Mouse (Mus musculus): ENCODE measurements around the gene Cpne5. TPM values are rescaled to one million over a fixed set of nuclear protein-coding genes. Genes with fewer than 3 reads are reported as not detected.

The Cpne5 gene
- polyA plus RNA-seq, 1 experiment from 2014 or later = 38.1 TPM

DNA sequence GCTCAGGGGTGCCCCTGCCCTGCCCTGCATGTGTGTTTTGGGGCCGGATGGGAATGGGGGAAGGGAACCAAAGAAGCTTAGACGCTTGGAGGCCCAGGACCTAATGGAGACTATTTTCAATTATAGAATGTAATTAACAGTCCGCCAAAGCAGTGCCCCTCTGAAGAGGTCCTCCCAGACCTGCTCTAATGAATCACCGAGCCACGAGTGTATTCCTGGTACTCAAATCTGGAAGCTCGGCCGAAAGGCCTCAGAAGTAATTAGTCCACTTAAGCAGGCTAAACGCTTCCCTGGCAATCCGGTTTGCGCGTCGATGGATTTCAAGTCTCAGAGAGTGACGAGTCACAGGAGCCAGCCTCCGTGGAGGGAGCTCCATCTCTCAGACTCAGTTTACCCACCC lies 17.3 kb downstream of the Cpne5 start:
- ATAC-seq (ENCODE audit: low FRiP score) = no peak
- Histone ChIP-seq H3K9me3 (ENCODE audit: control insufficient read depth, low read length) (no peaks in the 10 kb centered on the region), H3K4me3 (replicated peaks; ENCODE audit: low read length) (no peak overlapping the region), H3K27me3 (ENCODE audit: control insufficient read depth, insufficient read depth, low read length) (no peaks in the 10 kb centered on the region), H3K4me2 (replicated peaks) (no peak overlapping the region), H3K9ac (no peak overlapping the region), H3K4me1 (replicated peaks; ENCODE audit: control insufficient read depth, insufficient read depth, low read length) (peaks cover 5% of the 10 kb centered on the region; the same call in 1 of the 2 replicates), H3K36me3 (replicated peaks; ENCODE audit: control insufficient read depth, insufficient read depth) (no peaks in the 10 kb centered on the region), H3K27ac (no peak overlapping the region; the same call in 1 of the 2 replicates)
- no peak for DNase-seq (ENCODE audit: low spot score)
- WGBS = 56% methylated on average over 14 of the region's 14 CpGs

DNA sequence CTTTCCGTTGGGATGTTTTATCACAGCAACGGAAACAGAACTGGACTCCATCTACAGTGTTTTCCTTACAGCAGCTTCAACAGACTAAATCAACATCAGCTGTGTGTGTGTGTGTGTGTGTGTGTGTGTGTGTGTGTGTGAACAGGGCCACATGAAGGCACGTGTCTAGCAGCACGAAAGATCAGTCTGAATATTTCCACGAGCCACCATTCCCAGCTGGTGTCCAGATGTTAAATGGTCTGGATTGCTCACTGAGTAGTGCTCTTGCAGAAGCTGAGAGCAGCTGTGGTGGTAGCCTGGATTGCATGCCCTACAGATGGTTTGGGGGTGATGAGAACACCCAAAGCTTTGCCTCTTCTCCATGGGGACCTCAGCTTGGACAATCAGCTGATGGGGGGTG lies 19.9 kb downstream of the Cpne5 start:
- no peak for DNase-seq (ENCODE audit: low spot score)
- H3K36me3 ChIP-seq (replicated peaks; ENCODE audit: control insufficient read depth, insufficient read depth) = no peaks in the 10 kb centered on the region
- no peak overlapping the region for H3K4me3 ChIP-seq (replicated peaks; ENCODE audit: low read length)
- no peak for ATAC-seq (ENCODE audit: low FRiP score)
- no peaks in the 10 kb centered on the region for H3K9me3 ChIP-seq (ENCODE audit: control insufficient read depth, low read length)
- WGBS = 78% methylated on average over 5 of the region's 5 CpGs
- no peak overlapping the region for H3K27ac ChIP-seq
- no peak overlapping the region for H3K9ac ChIP-seq
- no peak overlapping the region for H3K4me2 ChIP-seq (replicated peaks)
- H3K27me3 ChIP-seq (ENCODE audit: control insufficient read depth, insufficient read depth, low read length) = no peaks in the 10 kb centered on the region
- peaks cover 24% of the 10 kb centered on the region for H3K4me1 ChIP-seq (replicated peaks; ENCODE audit: control insufficient read depth, insufficient read depth, low read length)

DNA sequence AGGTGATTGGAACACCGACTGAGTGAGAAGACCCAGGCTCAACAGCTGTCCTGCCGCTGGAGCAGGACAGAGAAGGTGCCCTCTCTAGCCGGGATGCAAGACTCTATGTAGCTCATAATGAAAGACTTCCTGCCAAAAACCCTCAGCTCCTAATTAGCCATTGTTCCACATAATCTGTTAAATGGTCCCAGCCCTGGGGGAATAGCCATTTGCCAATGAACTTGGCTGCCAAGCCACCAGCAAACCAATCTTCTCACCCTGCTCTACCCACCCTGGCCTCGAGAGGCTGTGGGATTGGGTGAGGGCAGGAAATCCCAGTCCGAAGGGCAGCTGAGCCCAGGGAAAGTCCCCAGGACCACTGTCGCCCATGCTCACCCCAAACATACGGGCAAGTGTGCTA lies 21.9 kb downstream of the Cpne5 start:
- ATAC-seq (ENCODE audit: low FRiP score) (no peak), DNase-seq (ENCODE audit: low spot score) (no peak)
- no peaks in the 10 kb centered on the region for H3K27me3 ChIP-seq (ENCODE audit: control insufficient read depth, insufficient read depth, low read length)
- no peaks in the 10 kb centered on the region for H3K36me3 ChIP-seq (replicated peaks; ENCODE audit: control insufficient read depth, insufficient read depth)
- H3K4me1 ChIP-seq (replicated peaks; ENCODE audit: control insufficient read depth, insufficient read depth, low read length) = peaks cover 28% of the 10 kb centered on the region
- WGBS = 54% methylated on average over 7 of the region's 7 CpGs
- no peak overlapping the region for H3K4me2 ChIP-seq (replicated peaks)
- H3K9me3 ChIP-seq (ENCODE audit: control insufficient read depth, low read length) = no peaks in the 10 kb centered on the region
- H3K9ac ChIP-seq = no peak overlapping the region
- no peak overlapping the region for H3K27ac ChIP-seq
- no peak overlapping the region for H3K4me3 ChIP-seq (replicated peaks; ENCODE audit: low read length)

DNA sequence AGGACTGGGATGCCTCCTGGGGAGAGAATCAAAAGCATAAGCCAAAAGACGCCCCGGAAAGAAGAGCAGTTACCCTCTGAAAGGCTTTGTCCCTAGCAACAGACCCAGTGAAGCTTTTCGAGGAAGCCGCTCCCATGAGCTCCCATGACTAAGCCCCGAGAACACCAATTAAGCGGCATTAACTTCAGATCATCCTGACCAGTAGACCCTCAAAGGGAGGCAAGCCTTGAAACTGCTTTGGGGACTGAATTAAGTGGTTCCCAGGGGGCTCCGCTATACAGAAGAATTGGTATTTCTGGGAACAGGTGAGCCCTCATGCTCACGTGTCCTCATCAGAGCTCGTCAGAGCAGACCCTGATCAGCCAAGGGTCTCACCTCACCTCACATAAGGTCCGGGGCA lies 23.3 kb downstream of the Cpne5 start:
- 20% methylated on average over 10 of the region's 10 CpGs for WGBS
- no peaks in the 10 kb centered on the region for H3K9me3 ChIP-seq (ENCODE audit: control insufficient read depth, low read length)
- peaks cover 23% of the 10 kb centered on the region for H3K4me1 ChIP-seq (replicated peaks; ENCODE audit: control insufficient read depth, insufficient read depth, low read length)
- H3K27me3 ChIP-seq (ENCODE audit: control insufficient read depth, insufficient read depth, low read length) = no peaks in the 10 kb centered on the region
- H3K36me3 ChIP-seq (replicated peaks; ENCODE audit: control insufficient read depth, insufficient read depth) = no peaks in the 10 kb centered on the region
- DNase-seq (ENCODE audit: low spot score) (no peak), ATAC-seq (ENCODE audit: low FRiP score) (no peak)
- H3K9ac ChIP-seq = 0 out of 2 replicates have a peak overlapping the region, but pooled peaks have one; percentile 17
- H3K4me2 ChIP-seq (replicated peaks) = no peak overlapping the region
- no peak overlapping the region for H3K4me3 ChIP-seq (replicated peaks; ENCODE audit: low read length)
- H3K27ac ChIP-seq = peak overlapping the region; percentile 78

DNA sequence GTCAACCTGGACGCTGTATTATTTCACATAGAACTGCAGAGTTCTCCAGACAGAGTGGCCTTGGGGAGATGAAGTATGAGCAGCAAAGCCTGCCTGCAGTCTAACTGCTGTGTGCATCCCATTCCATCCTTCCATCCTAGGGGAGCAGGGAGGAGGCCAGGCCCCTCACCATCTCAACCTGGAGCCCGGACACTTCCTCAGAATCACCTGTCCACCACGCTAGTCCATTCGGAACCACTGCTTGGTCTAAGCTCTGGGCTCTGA lies 23.8 kb downstream of the Cpne5 start:
- ATAC-seq (ENCODE audit: low FRiP score) = no peak
- peaks cover 23% of the 10 kb centered on the region for H3K4me1 ChIP-seq (replicated peaks; ENCODE audit: control insufficient read depth, insufficient read depth, low read length)
- 48% methylated on average over 4 of the region's 4 CpGs for WGBS

DNA sequence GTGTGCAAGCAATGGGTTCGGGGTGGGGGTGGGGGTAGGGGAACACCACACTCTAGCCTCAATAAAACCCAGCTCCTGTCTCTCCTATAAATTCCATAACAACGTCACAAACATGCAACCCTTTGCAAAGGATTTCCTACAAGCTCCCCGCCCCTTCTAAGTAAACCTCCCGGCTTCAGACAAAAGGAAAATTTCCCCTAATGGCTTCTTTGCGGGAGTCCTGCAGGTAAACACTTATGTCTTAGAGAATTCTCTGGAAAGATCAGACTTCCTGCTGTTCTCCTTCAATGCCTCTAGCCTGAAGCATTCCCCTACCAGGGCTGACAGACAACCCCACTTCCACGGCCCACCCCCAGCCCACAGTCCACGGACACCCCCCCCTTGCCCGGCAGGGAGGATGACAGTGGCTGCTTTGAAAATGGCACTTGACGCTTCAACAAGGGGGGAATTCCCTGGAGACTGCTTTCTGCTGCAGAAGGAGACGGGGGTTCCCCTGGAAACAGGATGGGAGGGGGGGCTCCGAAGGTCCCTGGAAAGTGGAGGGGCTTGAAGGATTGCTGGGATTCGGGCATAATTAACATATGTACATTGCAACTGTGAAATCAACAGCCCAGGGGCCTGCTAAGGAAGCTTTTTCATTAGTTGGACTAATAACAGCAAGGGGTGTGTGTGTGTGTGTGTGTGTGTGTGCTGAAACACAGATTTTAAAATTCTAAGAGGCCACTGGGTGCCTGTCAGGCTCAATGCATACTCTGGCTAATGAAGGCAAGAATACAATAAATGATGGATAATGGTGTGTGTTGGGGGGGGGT lies 24.4 kb downstream of the Cpne5 start:
- ATAC-seq (ENCODE audit: low FRiP score) (peak; percentile 67), DNase-seq (ENCODE audit: low spot score) (peak; percentile 66)
- Histone ChIP-seq H3K4me2 (replicated peaks) (peak overlapping the region; percentile 34), H3K4me3 (replicated peaks; ENCODE audit: low read length) (no peak overlapping the region), H3K4me1 (replicated peaks; ENCODE audit: control insufficient read depth, insufficient read depth, low read length) (peaks cover 23% of the 10 kb centered on the region), H3K9me3 (ENCODE audit: control insufficient read depth, low read length) (no peaks in the 10 kb centered on the region), H3K27me3 (ENCODE audit: control insufficient read depth, insufficient read depth, low read length) (no peaks in the 10 kb centered on the region), H3K36me3 (replicated peaks; ENCODE audit: control insufficient read depth, insufficient read depth) (no peaks in the 10 kb centered on the region), H3K9ac (no peak overlapping the region; the same call in 1 of the 2 replicates), H3K27ac (peak overlapping the region; percentile 78)
- WGBS = 4% methylated on average over 12 of the region's 12 CpGs

More for the DNA sequence above, 23.8 kb downstream of the Cpne5 start:
- H3K9ac ChIP-seq = 0 out of 2 replicates have a peak overlapping the region, but pooled peaks have one; percentile 17
- peak overlapping the region; percentile 78 for H3K27ac ChIP-seq
- no peak for DNase-seq (ENCODE audit: low spot score)
- H3K27me3 ChIP-seq (ENCODE audit: control insufficient read depth, insufficient read depth, low read length) = no peaks in the 10 kb centered on the region
- H3K4me3 ChIP-seq (replicated peaks; ENCODE audit: low read length) = no peak overlapping the region
- H3K4me2 ChIP-seq (replicated peaks) = no peak overlapping the region
- no peaks in the 10 kb centered on the region for H3K36me3 ChIP-seq (replicated peaks; ENCODE audit: control insufficient read depth, insufficient read depth)
- no peaks in the 10 kb centered on the region for H3K9me3 ChIP-seq (ENCODE audit: control insufficient read depth, low read length)

DNA sequence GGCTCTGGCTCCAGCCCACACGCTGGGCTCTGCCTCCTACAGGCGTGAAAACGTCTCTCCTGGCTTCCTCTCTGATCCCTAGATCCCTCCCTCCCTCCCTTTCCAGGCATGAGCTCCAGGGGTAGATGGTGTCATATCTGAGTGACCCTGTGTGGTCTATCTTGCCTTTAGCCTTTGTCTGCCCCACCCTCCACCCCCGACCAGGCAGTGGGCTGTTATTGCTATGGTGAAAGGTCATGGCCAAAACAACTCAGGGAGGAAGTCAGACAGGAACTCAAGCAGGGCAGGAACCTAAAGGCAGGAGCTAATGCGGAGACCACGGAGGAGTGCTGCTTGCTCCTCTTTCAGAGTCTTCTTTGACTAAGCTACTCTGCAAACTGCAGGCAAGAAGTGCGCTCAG lies 26.1 kb downstream of the Cpne5 start:
- ATAC-seq (ENCODE audit: low FRiP score) = no peak
- H3K4me2 ChIP-seq (replicated peaks) = no peak overlapping the region
- H3K36me3 ChIP-seq (replicated peaks; ENCODE audit: control insufficient read depth, insufficient read depth) = no peaks in the 10 kb centered on the region
- WGBS = 48% methylated on average over 7 of the region's 7 CpGs
- H3K27me3 ChIP-seq (ENCODE audit: control insufficient read depth, insufficient read depth, low read length) = no peaks in the 10 kb centered on the region
- peaks cover 23% of the 10 kb centered on the region for H3K4me1 ChIP-seq (replicated peaks; ENCODE audit: control insufficient read depth, insufficient read depth, low read length)
- DNase-seq (ENCODE audit: low spot score) = no peak
- no peak overlapping the region for H3K27ac ChIP-seq
- H3K9me3 ChIP-seq (ENCODE audit: control insufficient read depth, low read length) = no peaks in the 10 kb centered on the region
- no peak overlapping the region for H3K4me3 ChIP-seq (replicated peaks; ENCODE audit: low read length)
- no peak overlapping the region for H3K9ac ChIP-seq

DNA sequence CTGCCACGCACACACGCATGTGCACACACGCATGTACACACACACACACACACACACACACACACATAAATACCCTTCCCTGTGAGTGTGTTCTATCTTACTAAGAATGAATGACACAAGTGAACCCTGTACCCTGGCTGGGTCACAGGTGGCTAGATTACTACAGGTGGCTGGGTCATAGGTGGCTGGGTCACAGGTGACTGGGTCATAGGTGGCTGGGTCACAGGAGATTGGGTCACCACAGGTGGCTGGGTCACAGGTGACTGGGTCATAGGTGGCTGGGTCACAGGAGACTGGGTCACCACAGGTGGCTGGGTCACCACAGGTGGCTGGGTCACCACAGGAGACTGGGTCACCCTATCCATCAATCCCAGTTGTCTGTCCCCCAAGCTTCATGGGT lies 27.9 kb downstream of the Cpne5 start:
- DNase-seq (ENCODE audit: low spot score) = no peak
- Histone ChIP-seq H3K36me3 (replicated peaks; ENCODE audit: control insufficient read depth, insufficient read depth) (no peaks in the 10 kb centered on the region), H3K9me3 (ENCODE audit: control insufficient read depth, low read length) (no peaks in the 10 kb centered on the region), H3K27ac (no peak overlapping the region), H3K4me1 (replicated peaks; ENCODE audit: control insufficient read depth, insufficient read depth, low read length) (peaks cover 23% of the 10 kb centered on the region), H3K27me3 (ENCODE audit: control insufficient read depth, insufficient read depth, low read length) (no peaks in the 10 kb centered on the region), H3K4me3 (replicated peaks; ENCODE audit: low read length) (no peak overlapping the region), H3K4me2 (replicated peaks) (no peak overlapping the region), H3K9ac (no peak overlapping the region)
- WGBS = 100% methylated on average over 3 of the region's 3 CpGs
- ATAC-seq (ENCODE audit: low FRiP score) = no peak

DNA sequence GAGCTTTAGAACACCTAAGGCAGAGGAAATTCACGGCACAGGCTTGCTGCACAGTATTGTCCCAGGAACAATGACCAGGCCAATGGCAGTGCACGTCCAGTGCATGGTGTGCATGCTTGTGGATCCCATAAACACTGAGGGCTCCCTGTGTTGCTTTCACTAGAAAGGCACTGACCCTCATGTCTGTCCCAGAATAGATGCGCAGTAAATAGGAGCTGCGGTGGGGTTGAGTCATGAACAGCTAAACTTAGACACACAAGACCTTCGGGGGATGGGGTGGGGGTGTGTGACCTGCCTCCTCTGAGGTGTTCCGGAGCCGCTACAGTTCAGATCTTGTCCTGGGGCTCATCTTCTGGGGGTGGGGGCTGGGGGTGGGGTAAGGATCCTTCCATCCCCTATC lies 31.9 kb downstream of the Cpne5 start:
- Histone ChIP-seq H3K27ac (no peak overlapping the region), H3K9me3 (ENCODE audit: control insufficient read depth, low read length) (no peaks in the 10 kb centered on the region), H3K36me3 (replicated peaks; ENCODE audit: control insufficient read depth, insufficient read depth) (no peaks in the 10 kb centered on the region), H3K4me1 (replicated peaks; ENCODE audit: control insufficient read depth, insufficient read depth, low read length) (no peaks in the 10 kb centered on the region), H3K4me2 (replicated peaks) (no peak overlapping the region), H3K9ac (no peak overlapping the region), H3K27me3 (ENCODE audit: control insufficient read depth, insufficient read depth, low read length) (no peaks in the 10 kb centered on the region), H3K4me3 (replicated peaks; ENCODE audit: low read length) (no peak overlapping the region)
- ATAC-seq (ENCODE audit: low FRiP score) = no peak
- no peak for DNase-seq (ENCODE audit: low spot score)
- WGBS = 83% methylated on average over 7 of the region's 7 CpGs

DNA sequence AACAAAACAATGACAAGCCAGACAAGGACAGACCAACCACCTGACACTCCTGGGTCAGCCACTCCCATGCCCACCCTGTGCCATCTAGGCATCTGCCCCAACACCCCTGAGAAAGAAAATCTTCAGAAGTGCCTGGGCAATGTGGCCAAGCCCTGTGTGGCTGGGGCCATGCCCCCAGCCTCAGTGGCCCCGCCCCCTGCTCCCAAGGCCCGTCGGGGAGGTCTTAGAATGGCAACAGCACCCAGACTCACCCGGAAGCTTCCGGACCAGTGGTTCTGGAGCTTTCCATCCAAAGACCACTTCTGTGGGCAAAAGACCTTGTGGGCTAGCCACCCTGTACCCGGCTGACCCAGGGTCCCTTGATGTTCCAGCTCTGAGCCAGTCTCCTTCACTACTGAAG lies 35.4 kb downstream of the Cpne5 start:
- WGBS = 88% methylated on average over 6 of the region's 6 CpGs
- Histone ChIP-seq H3K36me3 (replicated peaks; ENCODE audit: control insufficient read depth, insufficient read depth) (no peaks in the 10 kb centered on the region), H3K4me3 (replicated peaks; ENCODE audit: low read length) (no peak overlapping the region), H3K27ac (no peak overlapping the region), H3K9me3 (ENCODE audit: control insufficient read depth, low read length) (no peaks in the 10 kb centered on the region), H3K4me1 (replicated peaks; ENCODE audit: control insufficient read depth, insufficient read depth, low read length) (0 out of 2 replicates have a peak, but pooled peaks cover 6% of the 10 kb centered on the region), H3K27me3 (ENCODE audit: control insufficient read depth, insufficient read depth, low read length) (no peaks in the 10 kb centered on the region), H3K4me2 (replicated peaks) (no peak overlapping the region), H3K9ac (no peak overlapping the region)
- no peak for ATAC-seq (ENCODE audit: low FRiP score)
- no peak for DNase-seq (ENCODE audit: low spot score)

Data from hindbrain, embryonic 14.5 days (tissue).